In the genomic region with DNA sequence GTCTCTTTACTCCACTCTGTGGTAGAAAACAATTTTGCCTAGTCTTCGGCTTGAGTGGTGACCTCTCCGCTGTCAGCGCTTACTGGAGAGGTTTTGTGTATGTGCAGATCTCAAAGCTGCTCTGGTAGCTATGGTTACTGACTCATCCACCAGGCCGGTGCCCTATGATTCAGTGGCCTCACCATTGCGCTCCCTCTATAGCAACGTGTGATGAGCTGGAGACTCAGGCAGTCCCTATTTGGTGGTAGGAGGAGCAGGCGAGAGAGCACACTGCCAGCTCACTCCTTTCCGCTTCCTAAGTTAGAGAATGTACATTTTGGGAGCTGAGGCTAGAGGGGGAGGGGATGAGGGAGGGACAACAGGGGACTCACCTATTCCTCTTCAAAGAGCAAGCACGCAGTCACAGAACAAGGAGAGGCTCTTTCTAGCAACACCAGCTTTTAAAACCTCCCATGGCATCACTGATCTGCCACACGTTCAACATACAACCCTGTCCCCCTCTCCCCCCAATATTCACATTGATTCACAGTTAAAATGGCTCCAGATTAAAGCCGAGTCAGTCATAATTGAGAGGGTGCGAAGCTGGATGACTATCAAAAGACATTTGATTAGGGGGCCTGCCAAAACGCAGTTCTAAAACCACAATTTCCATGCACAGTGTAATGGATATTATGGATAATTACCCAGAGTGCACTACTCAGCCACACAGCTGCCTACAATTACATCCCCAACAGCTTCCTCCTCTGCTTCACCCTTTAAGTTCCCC, we compare ENCODE assay signal across 11 mouse cellular contexts. TPM values are rescaled to one million over a fixed set of nuclear protein-coding genes. Genes with fewer than 3 reads are reported as not detected.
DNase-seq lines count a peak whose midpoint lies in the region; ATAC-seq lines count a peak whose summit lies in the region.
"Had no signal": no experiment of that assay in that cellular context is flagged by ENCODE, and none has a peak within 500 bp of the region (broad histone marks: within the 10 kb centered on the region; RNA-seq: fewer than 3 reads in every experiment).

No protein-coding gene starts in this region.

- WGBS in hindbrain, embryonic 14.5 days, result 63% methylated on average over 13 of the region's 13 CpGs
- 82% methylated on average over 13 of the region's 13 CpGs for WGBS in hindbrain, embryonic 11.5 days

- H3K4me2 ChIP-seq in hindbrain, embryonic 14.5 days (replicated peaks), result no peak overlapping the region
- H3K4me2 ChIP-seq in hindbrain, embryonic 11.5 days (replicated peaks; ENCODE audit: low read depth, low read length), result no peak overlapping the region
- H3K4me2 ChIP-seq: lung, embryonic 14.5 days had no signal

- no peaks in the 10 kb centered on the region for H3K4me1 ChIP-seq in hindbrain, embryonic 14.5 days (replicated peaks; ENCODE audit: control insufficient read depth, insufficient read depth, low read length)
- no peaks in the 10 kb centered on the region for H3K4me1 ChIP-seq in hindbrain, embryonic 11.5 days (replicated peaks; ENCODE audit: control insufficient read depth, insufficient read depth, low read length)

- no peak for DNase-seq in hindbrain, embryonic 14.5 days (ENCODE audit: low spot score)
- DNase-seq in hindbrain, embryonic 11.5 days (ENCODE audit: low spot score), result no peak
- peak; percentile 70 for DNase-seq in 3134 (ENCODE audit: extremely low read depth, insufficient read length, low spot score)
- peak; percentile 50 for DNase-seq in adrenal gland, postnatal 25 days
- no peak for DNase-seq in kidney, adult 8-10 months
- DNase-seq in testis, postnatal 10 days (ENCODE audit: low spot score), result no peak
- DNase-seq in cerebellum, postnatal 10 days, result no peak
- DNase-seq: gastrocnemius, postnatal 10 days; lung, embryonic 14.5 days had no signal

- H3K27me3 ChIP-seq in hindbrain, embryonic 14.5 days (ENCODE audit: control insufficient read depth, insufficient read depth, low read length), result no peaks in the 10 kb centered on the region
- H3K27me3 ChIP-seq in hindbrain, embryonic 11.5 days (ENCODE audit: control insufficient read depth, insufficient read depth, low read length), result no peaks in the 10 kb centered on the region

- no peaks in the 10 kb centered on the region for H3K36me3 ChIP-seq in hindbrain, embryonic 14.5 days (replicated peaks; ENCODE audit: control insufficient read depth, insufficient read depth)
- no peaks in the 10 kb centered on the region for H3K36me3 ChIP-seq in hindbrain, embryonic 11.5 days (ENCODE audit: control insufficient read depth, insufficient read depth, low read length)

- no peaks in the 10 kb centered on the region for H3K9me3 ChIP-seq in hindbrain, embryonic 14.5 days (ENCODE audit: control insufficient read depth, low read length)
- H3K9me3 ChIP-seq in hindbrain, embryonic 11.5 days (ENCODE audit: control insufficient read depth, low read length), result no peaks in the 10 kb centered on the region

- no peak overlapping the region for H3K9ac ChIP-seq in hindbrain, embryonic 14.5 days
- no peak overlapping the region for H3K9ac ChIP-seq in hindbrain, embryonic 11.5 days (ENCODE audit: low read depth, low read length)
- H3K9ac ChIP-seq: lung, embryonic 14.5 days had no signal

- no peak overlapping the region for H3K4me3 ChIP-seq in hindbrain, embryonic 14.5 days (replicated peaks; ENCODE audit: low read length)
- H3K4me3 ChIP-seq in hindbrain, embryonic 11.5 days (ENCODE audit: low read depth, low read length), result no peak overlapping the region

- peak; percentile 35; the same call in 1 of the 2 replicates for ATAC-seq in hindbrain, embryonic 14.5 days (ENCODE audit: low FRiP score)
- no peak for ATAC-seq in hindbrain, embryonic 11.5 days (ENCODE audit: low FRiP score)
- peak; percentile 87 for ATAC-seq in frontal cortex, adult (ENCODE audit: low TSS enrichment)
- ATAC-seq: CD4-positive, CD25-positive, alpha-beta regulatory T cell, adult 4 months had no signal

- no peak overlapping the region for H3K27ac ChIP-seq in hindbrain, embryonic 14.5 days
- H3K27ac ChIP-seq in hindbrain, embryonic 11.5 days (ENCODE audit: low read depth, low read length), result no peak overlapping the region

RNA-seq across cellular contexts. Expression of a gene that starts 50.2 kb away (rescaled TPM):
- 21.3 and 27.0 TPM in 2 replicates for polyA plus RNA-seq in hindbrain, embryonic 14.5 days (2014; fragmentation: Nextera tagmentation; extraction: Ambion mirVana)
- 12.8 and 17.5 TPM in 2 replicates for polyA plus RNA-seq in hindbrain, embryonic 11.5 days (2014; fragmentation: Nextera tagmentation; extraction: Ambion mirVana)
- total RNA-seq in adrenal gland, postnatal 25 days (2021), result 25.0 and 29.5 TPM in 2 replicates

Comparison
In these comparisons a context has a peak if more than half of its experiments do, and no peak if none do; other contexts are left out.
1. DNase-seq: peak in 3134 (single experiment) and adrenal gland, postnatal 25 days (single experiment); none in hindbrain, embryonic 14.5 days (single experiment), hindbrain, embryonic 11.5 days (single experiment), kidney, adult 8-10 months (0 of 2), testis, postnatal 10 days (single experiment) and cerebellum, postnatal 10 days (0 of 2).